Mouse (Mus musculus) C2C12 (cell line): ENCODE data around the gene Jag2. TPM values are rescaled to one million over a fixed set of nuclear protein-coding genes. Genes with fewer than 3 reads are reported as not detected.

Experiments used
- H3K27me3 ChIP-seq: one replicate; pipeline ENCODE4 v1.6.1; 2011; ENCODE audit not compliant: control insufficient read depth, insufficient read depth, insufficient read length
- H3K36me3 ChIP-seq: one replicate; pipeline ENCODE4 v1.6.1; 2011; ENCODE audit not compliant: control insufficient read depth, insufficient read depth
- H3K4me3 ChIP-seq: one replicate; pipeline ENCODE4 v1.5.1; 2011; ENCODE audit warnings: mild to moderate bottlenecking, control low read depth; ENCODE audit not compliant: poor library complexity, insufficient read depth, severe bottlenecking
- H3K79me2 ChIP-seq: one replicate; pipeline ENCODE4 v1.6.1; 2011; ENCODE audit not compliant: control insufficient read depth, insufficient read depth
- H3K79me3 ChIP-seq: one replicate; pipeline ENCODE4 v1.6.1; 2011; ENCODE audit warnings: low read depth, control low read depth
- H3ac ChIP-seq: one replicate; pipeline ENCODE3; 2011; ENCODE audit warnings: low read depth; ENCODE audit not compliant: control insufficient read depth, insufficient read length
- CEBPB ChIP-seq: IDR thresholded peaks from one replicate; pipeline ENCODE4 v1.6.1; 2011; ENCODE audit warnings: low read depth, mild to moderate bottlenecking, control low read depth, moderate library complexity
- CTCF ChIP-seq: IDR thresholded peaks from one replicate; pipeline ENCODE4 v1.5.1; 2011; ENCODE audit not compliant: control insufficient read depth, insufficient read depth, insufficient read length
- FOSL1 ChIP-seq: IDR thresholded peaks from one replicate; pipeline ENCODE4 v1.8.0; 2011; ENCODE audit warnings: mild to moderate bottlenecking, low read length; ENCODE audit not compliant: poor library complexity, insufficient read depth, severe bottlenecking
- MAX ChIP-seq: IDR thresholded peaks from one replicate; pipeline ENCODE4 v1.6.1; 2011; ENCODE audit warnings: mild to moderate bottlenecking, control low read depth
- MYOD1 ChIP-seq: IDR thresholded peaks from one replicate; pipeline ENCODE4 v1.6.1; 2011; ENCODE audit warnings: low read depth; ENCODE audit not compliant: control insufficient read depth, insufficient read length
- MYOG ChIP-seq: IDR thresholded peaks from one replicate; pipeline ENCODE4 v1.6.1; 2011; ENCODE audit not compliant: control insufficient read depth, insufficient read length; ENCODE audit errors: extremely low read depth
- USF1 ChIP-seq: IDR thresholded peaks from one replicate; pipeline ENCODE4 v1.6.1; 2011; ENCODE audit warnings: low read depth, mild to moderate bottlenecking, control low read depth, moderate library complexity
- polyA plus RNA-seq: library from polyadenylated mRNA; unstranded; fragments of >200 nt; fragmentation: generic; extraction: Trizol; gene quantifications from one replicate; pipeline ENCODE4 v1.2.1, GENCODE M21; 2012; ENCODE audit warnings: missing spikeins

The Jag2 gene
- polyA plus RNA-seq, 1 experiment, result 85.1 TPM

- Histone ChIP-seq H3ac (no peak overlapping the region), H3K79me3 (no peaks in the 10 kb centered on the region), H3K27me3 (no peaks in the 10 kb centered on the region), H3K36me3 (no peaks in the 10 kb centered on the region), H3K79me2 (no peaks in the 10 kb centered on the region), H3K4me3 (no peak overlapping the region)
- TF ChIP-seq MYOD1 (no peak), USF1 (no peak)
These were observed 49.8 kb downstream of the Jag2 start for GRCm38 (mm10) chr12:112879731-112880130.

- TF ChIP-seq MYOD1 (no peak), MYOG (no peak), CEBPB (no peak), USF1 (no peak), MAX (no peak), FOSL1 (no peak), CTCF (no peak)
- no peaks in the 10 kb centered on the region for H3K27me3 ChIP-seq
These were observed 52.0 kb downstream of the Jag2 start for GRCm38 (mm10) chr12:112877607-112878020.

GRCm38 (mm10) chr12:112877073-112877576, 52.5 kb downstream of the Jag2 start:
- no peaks in the 10 kb centered on the region for H3K27me3 ChIP-seq
- H3K4me3 ChIP-seq, result no peak overlapping the region
- no peaks in the 10 kb centered on the region for H3K79me2 ChIP-seq
- H3K79me3 ChIP-seq, result no peaks in the 10 kb centered on the region
- TF ChIP-seq CTCF (no peak), MYOD1 (no peak), MYOG (no peak), MAX (no peak), FOSL1 (no peak), USF1 (no peak), CEBPB (no peak)
- no peak overlapping the region for H3ac ChIP-seq
- H3K36me3 ChIP-seq, result no peaks in the 10 kb centered on the region

More at GRCm38 (mm10) chr12:112877607-112878020, 52.0 kb downstream of the Jag2 start:
- Histone ChIP-seq H3K79me2 (no peaks in the 10 kb centered on the region), H3K36me3 (no peaks in the 10 kb centered on the region), H3K79me3 (no peaks in the 10 kb centered on the region), H3K4me3 (no peak overlapping the region), H3ac (no peak overlapping the region)

- Histone ChIP-seq H3K36me3 (no peaks in the 10 kb centered on the region), H3K79me3 (no peaks in the 10 kb centered on the region), H3ac (peak overlapping the region; percentile 50), H3K79me2 (no peaks in the 10 kb centered on the region), H3K27me3 (no peaks in the 10 kb centered on the region), H3K4me3 (no peak overlapping the region)
- peak; percentile 55 for TF ChIP-seq MAX
- TF ChIP-seq CTCF, result no peak
These were observed 53.1 kb downstream of the Jag2 start for GRCm38 (mm10) chr12:112876332-112877072.

GRCm38 (mm10) chr12:112875225-112876013, 54.2 kb downstream of the Jag2 start:
- Histone ChIP-seq H3K4me3 (no peak overlapping the region), H3ac (no peak overlapping the region), H3K79me3 (no peaks in the 10 kb centered on the region), H3K36me3 (no peaks in the 10 kb centered on the region), H3K27me3 (no peaks in the 10 kb centered on the region), H3K79me2 (no peaks in the 10 kb centered on the region)
- peak; percentile 98 for TF ChIP-seq MYOD1
- peak; percentile 73 for TF ChIP-seq CTCF
- no peak for TF ChIP-seq MAX
- TF ChIP-seq FOSL1, result no peak
- TF ChIP-seq CEBPB, result no peak
- no peak for TF ChIP-seq MYOG
- TF ChIP-seq USF1, result peak; percentile 70

GRCm38 (mm10) chr12:112874199-112874598, 55.4 kb downstream of the Jag2 start:
- TF ChIP-seq FOSL1 (no peak), USF1 (no peak), MAX (no peak), CEBPB (no peak), CTCF (no peak), MYOG (no peak), MYOD1 (no peak)
- Histone ChIP-seq H3K27me3 (no peaks in the 10 kb centered on the region), H3K4me3 (no peak overlapping the region)

More at GRCm38 (mm10) chr12:112874199-112874598, 55.4 kb downstream of the Jag2 start:
- Histone ChIP-seq H3ac (no peak overlapping the region), H3K79me2 (no peaks in the 10 kb centered on the region), H3K79me3 (no peaks in the 10 kb centered on the region), H3K36me3 (no peaks in the 10 kb centered on the region)
